ENCODE assay signal across 8 mouse cellular contexts in the genomic region with DNA sequence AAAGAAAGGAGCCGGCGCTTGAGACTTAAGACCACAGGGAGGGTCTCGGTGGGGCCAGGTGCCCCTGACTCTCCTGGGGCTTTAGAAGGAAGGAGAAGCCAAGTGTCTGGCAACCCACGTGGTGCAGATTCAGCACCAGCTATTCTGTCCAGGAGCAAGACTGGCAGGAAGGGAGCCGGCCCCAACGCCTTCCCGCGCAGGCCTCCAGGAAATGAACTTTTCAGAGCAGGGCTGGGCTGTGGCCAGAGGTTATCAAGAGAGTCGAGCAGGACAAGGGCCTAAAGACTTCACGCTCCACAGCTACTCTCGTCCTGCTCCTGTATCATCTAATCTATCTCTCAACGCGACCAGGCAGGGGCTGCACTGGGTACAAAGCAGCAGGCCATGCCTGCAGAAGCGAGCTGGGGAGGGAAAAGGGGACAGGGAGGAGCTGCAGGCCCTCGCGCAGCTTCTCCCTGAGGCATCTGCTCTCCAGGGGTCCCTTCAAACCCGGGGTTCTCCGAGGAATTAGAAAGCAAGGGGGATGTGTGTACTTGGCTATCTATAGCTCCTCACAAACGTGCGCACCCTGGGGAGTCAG. TPM values are rescaled to one million over a fixed set of nuclear protein-coding genes. Genes with fewer than 3 reads are reported as not detected.
DNase-seq lines count a peak whose midpoint lies in the region; ATAC-seq lines count a peak whose summit lies in the region.

No protein-coding gene starts in this region.

- peak overlapping the region; percentile 85 for H3K4me3 ChIP-seq in intestine, embryonic 15.5 days (replicated peaks)
- peak overlapping the region; percentile 53 for H3K4me3 ChIP-seq in liver, embryonic 15.5 days (replicated peaks)
- peak overlapping the region; percentile 82 for H3K4me3 ChIP-seq in neural tube, embryonic 15.5 days (replicated peaks)

- H3K27ac ChIP-seq in intestine, embryonic 15.5 days: peak overlapping the region; percentile 96
- no peak overlapping the region for H3K27ac ChIP-seq in liver, embryonic 15.5 days (replicated peaks)
- H3K27ac ChIP-seq in neural tube, embryonic 15.5 days (replicated peaks): peak overlapping the region; percentile 94

- WGBS in intestine, embryonic 15.5 days: 3% methylated on average over 20 of the region's 20 CpGs
- WGBS in liver, embryonic 15.5 days (ENCODE audit: insufficient replicate concordance): under 1% methylated on average over 20 of the region's 20 CpGs
- under 1% methylated on average over 20 of the region's 20 CpGs for WGBS in neural tube, embryonic 15.5 days

- H3K9ac ChIP-seq in intestine, embryonic 15.5 days: peak overlapping the region; percentile 88
- H3K9ac ChIP-seq in liver, embryonic 15.5 days: no peak overlapping the region
- peak overlapping the region; percentile 91 for H3K9ac ChIP-seq in neural tube, embryonic 15.5 days (replicated peaks)

- H3K9me3 ChIP-seq in intestine, embryonic 15.5 days: no peaks in the 10 kb centered on the region
- no peaks in the 10 kb centered on the region for H3K9me3 ChIP-seq in liver, embryonic 15.5 days (replicated peaks)
- no peaks in the 10 kb centered on the region for H3K9me3 ChIP-seq in neural tube, embryonic 15.5 days (replicated peaks)

- peak; percentile 21 for ATAC-seq in intestine, embryonic 15.5 days
- ATAC-seq in liver, embryonic 15.5 days (ENCODE audit: insufficient read depth): no peak
- ATAC-seq in neural tube, embryonic 15.5 days (ENCODE audit: low FRiP score): no peak

- H3K4me2 ChIP-seq in intestine, embryonic 15.5 days (replicated peaks): peak overlapping the region; percentile 98
- peak overlapping the region; percentile 70 for H3K4me2 ChIP-seq in liver, embryonic 15.5 days
- peak overlapping the region; percentile 79 for H3K4me2 ChIP-seq in neural tube, embryonic 15.5 days

- H3K27me3 ChIP-seq in intestine, embryonic 15.5 days (replicated peaks): peaks cover 31% of the 10 kb centered on the region
- H3K27me3 ChIP-seq in liver, embryonic 15.5 days: peaks cover 90% of the 10 kb centered on the region
- peaks cover 9% of the 10 kb centered on the region; the same call in 1 of the 2 replicates for H3K27me3 ChIP-seq in neural tube, embryonic 15.5 days (replicated peaks)

- no peaks in the 10 kb centered on the region for H3K36me3 ChIP-seq in intestine, embryonic 15.5 days
- no peaks in the 10 kb centered on the region for H3K36me3 ChIP-seq in liver, embryonic 15.5 days (replicated peaks)
- H3K36me3 ChIP-seq in neural tube, embryonic 15.5 days: no peaks in the 10 kb centered on the region

- H3K4me1 ChIP-seq in intestine, embryonic 15.5 days (replicated peaks): peaks cover 29% of the 10 kb centered on the region
- H3K4me1 ChIP-seq in liver, embryonic 15.5 days (replicated peaks): peaks cover 15% of the 10 kb centered on the region; the same call in 1 of the 2 replicates
- H3K4me1 ChIP-seq in neural tube, embryonic 15.5 days: peaks cover 74% of the 10 kb centered on the region

- DNase-seq in adrenal gland, adult (ENCODE audit: inconsistent age in 2 of 2, low spot score in 1 of 2): peak; percentile 70 to 86
- no peak for DNase-seq in adrenal gland, postnatal 4 days (ENCODE audit: low spot score in 2 of 2)
- peak; percentile 42 to 43 for DNase-seq in cerebellum, postnatal 14 days
- DNase-seq in gastrocnemius, postnatal 4 days (ENCODE audit: low spot score in 2 of 2): peak; percentile 42 to 66
- DNase-seq in frontal cortex, postnatal 36 days (ENCODE audit: low spot score in 2 of 2): no peak

RNA-seq across cellular contexts. Expression of a gene that starts 1.4 kb away (rescaled TPM):
- total RNA-seq in adrenal gland, postnatal 4 days (2021): 10 to 100 TPM; 39.4 to 41.8 TPM
- total RNA-seq in gastrocnemius, postnatal 4 days (2021): 10 to 100 TPM; 31.4 to 36.4 TPM
- 5.0 and 5.5 TPM in 2 replicates for polyA plus RNA-seq in intestine, embryonic 15.5 days (2015; fragmentation: Nextera tagmentation; extraction: Ambion mirVana)
- polyA plus RNA-seq in liver, embryonic 15.5 days (2015; fragmentation: Nextera tagmentation; extraction: Ambion mirVana): 0.30 and 0.39 TPM in 2 replicates
- 16.5 and 18.5 TPM in 2 replicates for polyA plus RNA-seq in neural tube, embryonic 15.5 days (2015; fragmentation: Nextera tagmentation; extraction: Ambion mirVana)

Comparison
In these comparisons a context has a peak if more than half of its experiments do, and no peak if none do; other contexts are left out.
1. DNase-seq: peak in adrenal gland, adult (2 of 2), cerebellum, postnatal 14 days (2 of 2) and gastrocnemius, postnatal 4 days (2 of 2); none in adrenal gland, postnatal 4 days (0 of 2) and frontal cortex, postnatal 36 days (0 of 2).
2. Peak in every context shown above with its lines, with median percentiles within 50 percentile points of each other: H3K4me2 ChIP-seq and H3K4me3 ChIP-seq.